Mouse (Mus musculus): Measurements from ENCODE around the gene Tmem25.

DNA sequence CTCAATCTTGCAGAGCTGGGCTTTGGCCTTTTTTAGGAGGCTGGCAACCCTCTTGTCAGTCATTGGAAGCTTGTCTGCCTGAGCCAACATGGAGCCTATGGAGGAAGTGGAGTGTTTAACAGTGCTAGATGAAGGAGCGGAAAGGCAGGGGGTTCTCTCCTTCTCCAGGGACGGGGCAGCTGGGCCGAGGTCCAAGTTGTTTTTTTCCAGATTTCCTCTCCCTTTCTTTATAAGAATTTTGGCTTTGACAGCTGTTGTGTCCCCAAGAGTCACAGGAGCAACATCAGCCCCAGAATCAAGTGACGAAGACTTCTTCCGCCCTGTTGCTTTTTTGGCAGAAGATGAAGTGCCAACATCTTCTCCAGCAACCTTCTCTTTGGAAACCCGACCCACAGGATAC lies 48.3 kb upstream of the Tmem25 start:
- TF ChIP-seq HCFC1 (IDR thresholded peaks at IDR 0.05; ENCODE audit: borderline replicate concordance, insufficient read depth, low read length) (no peak), ZNF384 (IDR thresholded peaks at IDR 0.05; ENCODE audit: low read depth, low read length) (no peak)
